Mouse (Mus musculus) liver, adult 2 months (tissue): ENCODE data around the gene Frat2.

Experiments used
- CTCF ChIP-seq: fragments of 200-500 bp; IDR thresholded peaks from 2 replicates; pipeline ENCODE4 v1.5.1; 2011; ENCODE audit warnings: low read depth, low read length, control low read depth
- POLR2A ChIP-seq: fragments of 200-500 bp; IDR thresholded peaks from 2 replicates; pipeline ENCODE4 v1.6.1; 2011; ENCODE audit warnings: low read length, control low read depth; ENCODE audit not compliant: insufficient read depth; ENCODE audit errors: extremely low read depth

GRCm38 (mm10) chr19:41796789-41797327 lies 51.1 kb downstream of the Frat2 start:
- TF ChIP-seq CTCF (no peak), POLR2A (no peak)
